Mouse (Mus musculus) CH12.LX (cell line): Measurements from ENCODE around the gene Bud13. TPM values are rescaled to one million over a fixed set of nuclear protein-coding genes. Genes with fewer than 3 reads are reported as not detected.

ENCODE experiments used
- DNase-seq: peaks from one replicate; pipeline ENCODE4 v3.0.0-alpha.2; 2013; ENCODE audit errors: extremely low read depth
- H3K27ac ChIP-seq: 2 replicates; pipeline ENCODE4 v1.5.1; 2012; ENCODE audit warnings: low read depth, mild to moderate bottlenecking, control low read depth, moderate library complexity; ENCODE audit not compliant: insufficient read depth
- H3K27me3 ChIP-seq: replicated peaks from 2 replicates; pipeline ENCODE3; 2012; ENCODE audit warnings: inconsistent platforms
- H3K36me3 ChIP-seq, 2 experiments: replicated peaks in 1 of 2; 2 replicates each; pipeline versions ENCODE3 to v1.6.1; 2012; ENCODE audit warnings: inconsistent platforms in 1 of 2, low read length in 1 of 2, mild to moderate bottlenecking in 1 of 2, mixed read lengths in 1 of 2, moderate library complexity in 1 of 2; ENCODE audit not compliant: control insufficient read depth in 1 of 2, insufficient read depth in 1 of 2
- H3K4me1 ChIP-seq, 2 experiments: 2 replicates each; pipeline ENCODE4 v1.6.1; 2012; ENCODE audit warnings: inconsistent platforms in 1 of 2, moderate library complexity in 1 of 2; ENCODE audit not compliant: insufficient read depth in 2 of 2, control insufficient read depth in 1 of 2
- H3K4me2 ChIP-seq: 2 replicates; pipeline ENCODE4 v1.6.1; 2012; ENCODE audit warnings: low read depth, mild to moderate bottlenecking, control low read depth; ENCODE audit not compliant: poor library complexity, insufficient read depth, severe bottlenecking
- H3K4me3 ChIP-seq, 3 experiments: fragments of 150-350 bp in 1 of 3; sonication (generic) in 1 of 3; replicated peaks in 1 of 3; 2 replicates each; pipeline versions ENCODE3 to v1.5.1; 2011 to 2012; ENCODE audit warnings: low read depth in 2 of 3, low read length in 2 of 3, mild to moderate bottlenecking in 2 of 3, moderate library complexity in 2 of 3, control low read depth in 1 of 3, improper control_type of control experiment in 1 of 3, inconsistent platforms in 1 of 3, mixed read lengths in 1 of 3; ENCODE audit not compliant: poor library complexity in 1 of 3
- H3K79me2 ChIP-seq: replicated peaks from 2 replicates; pipeline ENCODE4 v1.6.1; 2012; ENCODE audit warnings: mild to moderate bottlenecking, moderate library complexity; ENCODE audit not compliant: control insufficient read depth, poor library complexity, insufficient read depth, severe bottlenecking; ENCODE audit errors: extremely low read depth
- H3K9ac ChIP-seq: 2 replicates; pipeline ENCODE4 v1.6.1; 2012; ENCODE audit warnings: low read depth, mild to moderate bottlenecking, control low read depth, moderate library complexity; ENCODE audit not compliant: insufficient read depth
- H3K9me3 ChIP-seq: replicated peaks from 2 replicates; pipeline ENCODE3; 2012; ENCODE audit warnings: low read length, inconsistent platforms, mixed read lengths
- CHD1 ChIP-seq: IDR thresholded peaks from 2 replicates; pipeline ENCODE4 v1.6.1; 2012; ENCODE audit warnings: low read depth, low read length, improper control_type of control experiment, inconsistent platforms
- CHD2 ChIP-seq: IDR thresholded peaks from 2 replicates; pipeline ENCODE4 v1.6.1; 2011; ENCODE audit warnings: low read length, improper control_type of control experiment
- CTCF ChIP-seq, 2 experiments: IDR thresholded peaks in 1 of 2; conservative IDR thresholded peaks in 1 of 2; 2 replicates each; pipeline ENCODE4 v1.5.1; 2011 to 2012; ENCODE audit warnings: low read depth in 2 of 2, low read length in 2 of 2, improper control_type of control experiment in 1 of 2, inconsistent platforms in 1 of 2, mild to moderate bottlenecking in 1 of 2, moderate library complexity in 1 of 2
- E2F4 ChIP-seq: IDR thresholded peaks from 2 replicates; pipeline ENCODE4 v1.6.1; 2011; ENCODE audit warnings: low read depth, low read length, improper control_type of control experiment; ENCODE audit not compliant: insufficient replicate concordance
- ELF1 ChIP-seq: IDR thresholded peaks from 2 replicates; pipeline ENCODE4 v1.6.1; 2014; ENCODE audit warnings: low read depth, mild to moderate bottlenecking, inconsistent platforms, low read length, improper control_type of control experiment
- GABPA ChIP-seq: IDR thresholded peaks from 2 replicates; pipeline ENCODE4 v1.6.1; 2012; ENCODE audit warnings: low read depth, low read length, improper control_type of control experiment, inconsistent platforms; ENCODE audit not compliant: insufficient replicate concordance
- HCFC1 ChIP-seq: IDR thresholded peaks from 2 replicates; pipeline ENCODE4 v1.6.1; 2012; ENCODE audit warnings: low read depth, mild to moderate bottlenecking, inconsistent platforms, low read length, improper control_type of control experiment
- IRF4 ChIP-seq: IDR thresholded peaks from 2 replicates; pipeline ENCODE4 v1.6.1; 2014; ENCODE audit warnings: low read depth, mild to moderate bottlenecking, inconsistent platforms, low read length, improper control_type of control experiment
- JUN ChIP-seq: IDR thresholded peaks from 2 replicates; pipeline ENCODE4 v1.6.1; 2011; ENCODE audit warnings: low read depth, mild to moderate bottlenecking, low read length, improper control_type of control experiment, moderate library complexity; ENCODE audit not compliant: insufficient read depth
- JUND ChIP-seq: conservative IDR thresholded peaks from 2 replicates; pipeline ENCODE4 v1.6.1; 2011; ENCODE audit warnings: low read depth, low read length, improper control_type of control experiment
- MAFK ChIP-seq: IDR thresholded peaks from 2 replicates; pipeline ENCODE4 v1.6.1; 2011; ENCODE audit warnings: low read length, improper control_type of control experiment; ENCODE audit not compliant: insufficient replicate concordance
- MAZ ChIP-seq: IDR thresholded peaks from 2 replicates; pipeline ENCODE4 v1.6.1; 2012; ENCODE audit warnings: low read depth, mild to moderate bottlenecking, inconsistent platforms, low read length, improper control_type of control experiment, moderate library complexity
- MEF2A ChIP-seq: IDR thresholded peaks from 2 replicates; pipeline ENCODE4 v1.6.1; 2014; ENCODE audit warnings: low read depth, mild to moderate bottlenecking, inconsistent platforms, low read length, improper control_type of control experiment, borderline replicate concordance
- MXI1 ChIP-seq: IDR thresholded peaks from 2 replicates; pipeline ENCODE4 v1.6.1; 2011; ENCODE audit warnings: mild to moderate bottlenecking, low read depth, low read length, improper control_type of control experiment
- POLR2A ChIP-seq: IDR thresholded peaks from 2 replicates; pipeline ENCODE4 v1.6.1; 2011; ENCODE audit warnings: low read depth, mild to moderate bottlenecking, improper control_type of control experiment, low read length
- RAD21 ChIP-seq: IDR thresholded peaks from 2 replicates; pipeline ENCODE4 v1.6.1; 2011; ENCODE audit warnings: low read depth, mild to moderate bottlenecking, low read length, improper control_type of control experiment, moderate library complexity
- SIN3A ChIP-seq: IDR thresholded peaks from 2 replicates; pipeline ENCODE4 v1.6.1; 2012; ENCODE audit warnings: low read length, improper control_type of control experiment, inconsistent platforms
- TCF12 ChIP-seq: IDR thresholded peaks from 2 replicates; pipeline ENCODE4 v1.6.1; 2014; ENCODE audit warnings: low read depth, mild to moderate bottlenecking, inconsistent platforms, low read length, improper control_type of control experiment
- USF1 ChIP-seq: IDR thresholded peaks from 2 replicates; pipeline ENCODE4 v1.6.1; 2014; ENCODE audit warnings: low read depth, mild to moderate bottlenecking, inconsistent platforms, low read length, improper control_type of control experiment
- ZKSCAN1 ChIP-seq: IDR thresholded peaks from 2 replicates; pipeline ENCODE4 v1.6.1; 2012; ENCODE audit warnings: low read depth, inconsistent platforms, low read length, improper control_type of control experiment, borderline replicate concordance
- dilution Hi-C: fragments of 300-500 bp; cut with MboI; formaldehyde crosslinking; loops from 2 replicates; pipeline ENCODE4 v1.14.3; 2020; ENCODE audit warnings: low sequenced_read_pairs; ENCODE audit not compliant: extremely low pct_unique_long_range_greater_than_20kb, extremely low pct_ligation_motif_present
- in situ Hi-C: fragments of 300-500 bp; cut with MboI; formaldehyde crosslinking; loops from 3 replicates; pipeline ENCODE4 v1.14.3; 2019; ENCODE audit warnings: low sequenced_read_pairs, low pct_ligation_motif_present, low pct_unique_long_range_greater_than_20kb, mixed read lengths
- polyA plus RNA-seq: library from polyadenylated mRNA; unstranded; fragments of >175 nt; gene quantifications from 2 replicates; pipeline ENCODE4 v1.2.1, GENCODE M21; 2012; ENCODE audit warnings: low read depth; ENCODE audit not compliant: insufficient read length
- total RNA-seq, 2 experiments: library from RNA; depleted of rRNA; stranded (reverse); fragments of 300-350 nt in 1 of 2; fragments of >200 nt in 1 of 2; gene quantifications; 2 replicates each; pipeline ENCODE4 v1.2.3; 2012 to 2014

The Bud13 gene
- total and polyA plus RNA-seq, 3 experiments, result 14.4 to 32.5 (median 15.9) TPM

GRCm38 (mm10) chr9:46259111-46259510 lies 23.7 kb upstream of the Bud13 start:
- H3K36me3 ChIP-seq, result no peaks in the 10 kb centered on the region
- TF ChIP-seq RAD21, result no peak
- no peak for TF ChIP-seq USF1
- TF ChIP-seq HCFC1, result no peak
- no peak for TF ChIP-seq JUND
- TF ChIP-seq MEF2A, result no peak
- TF ChIP-seq POLR2A, result no peak
- TF ChIP-seq MAZ, result no peak
- TF ChIP-seq CHD2, result no peak
- TF ChIP-seq JUN, result no peak
- no peak for TF ChIP-seq CHD1
- no peak for TF ChIP-seq ELF1
- TF ChIP-seq MXI1, result no peak
- no peak for TF ChIP-seq GABPA
- no peak for TF ChIP-seq ZKSCAN1
- no peak for TF ChIP-seq MAFK
- no peak for TF ChIP-seq SIN3A
- no peak for TF ChIP-seq IRF4
- TF ChIP-seq, all 38 proteins: peak for 0
- Histone ChIP-seq H3K27me3 (no peaks in the 10 kb centered on the region), H3K4me2 (no peak overlapping the region), H3K27ac (no peak overlapping the region), H3K9ac (no peak overlapping the region), H3K4me1 (peaks cover 3 to 12% of the 10 kb centered on the region in 2 experiments), H3K4me3 (no peak overlapping the region), H3K9me3 (no peaks in the 10 kb centered on the region), H3K79me2 (no peaks in the 10 kb centered on the region)
- no peak for DNase-seq
- dilution Hi-C loops (no loop called here), in situ Hi-C loops (no loop called here)

DNA sequence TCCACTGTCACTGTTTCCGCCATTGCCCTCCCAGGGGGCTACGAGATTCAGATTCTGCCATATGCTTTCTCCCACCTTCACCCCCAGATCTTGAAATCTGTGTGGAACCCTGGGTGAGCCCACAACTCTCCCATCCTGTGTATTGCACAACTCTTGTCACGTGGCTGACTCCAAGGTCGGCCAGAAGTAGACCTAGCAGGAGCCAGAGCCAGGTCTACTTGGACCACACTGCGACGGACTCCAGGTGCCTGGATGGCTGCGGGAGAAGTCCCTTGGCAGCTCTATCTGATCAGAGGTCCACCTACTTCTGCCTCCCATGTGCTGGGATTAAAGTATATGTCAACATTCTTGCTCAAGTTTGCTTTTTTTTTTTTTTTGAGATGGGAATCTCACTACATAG lies 21.7 kb upstream of the Bud13 start:
- no peaks in the 10 kb centered on the region for H3K9me3 ChIP-seq
- H3K4me3 ChIP-seq, result no peak overlapping the region
- H3K27me3 ChIP-seq, result no peaks in the 10 kb centered on the region
- H3K27ac ChIP-seq, result no peak overlapping the region
- no peak overlapping the region for H3K4me2 ChIP-seq
- no peak for DNase-seq
- no peaks in the 10 kb centered on the region for H3K36me3 ChIP-seq
- H3K4me1 ChIP-seq, result peaks cover 3 to 12% of the 10 kb centered on the region in 2 experiments; a peak in 3 of 4 replicates
- dilution Hi-C loops, result no loop called here
- H3K9ac ChIP-seq, result no peak overlapping the region
- in situ Hi-C loops, result no loop called here
- TF ChIP-seq CTCF (conservative IDR thresholded peaks at IDR 0.05 in 1 of 2, IDR thresholded peaks at IDR 0.05 in 1 of 2; ENCODE audit: low read depth in 2 of 2, low read length in 2 of 2) (no peak), MEF2A (no peak), TCF12 (no peak), USF1 (no peak), E2F4 (no peak), SIN3A (no peak)
- H3K79me2 ChIP-seq, result no peaks in the 10 kb centered on the region
